Mouse (Mus musculus) mouse trophoblast stem cell (cell line): ENCODE results near the gene Fcnb.

Experiments used
- in situ Hi-C, 2 experiments: fragments of 300-500 bp; cut with MseI, MboI; formaldehyde crosslinking; loops; 2 replicates in 1 of 2; 3 replicates in 1 of 2; pipeline ENCODE4 v1.15.1; 2025

Fcnb gene

GRCm38 (mm10) chr2:28032469-28032868 is 52.2 kb downstream of the Fcnb start:
- in situ Hi-C loops = no loop called here

GRCm38 (mm10) chr2:28031860-28032259 is 52.8 kb downstream of the Fcnb start:
- in situ Hi-C loops = no loop called here
